Mouse (Mus musculus): ENCODE data around the gene Tspan3. TPM values are rescaled to one million over a fixed set of nuclear protein-coding genes. Genes with fewer than 3 reads are reported as not detected.

Tspan3 gene
- polyA plus RNA-seq, 1 experiment, result 320 TPM

DNA sequence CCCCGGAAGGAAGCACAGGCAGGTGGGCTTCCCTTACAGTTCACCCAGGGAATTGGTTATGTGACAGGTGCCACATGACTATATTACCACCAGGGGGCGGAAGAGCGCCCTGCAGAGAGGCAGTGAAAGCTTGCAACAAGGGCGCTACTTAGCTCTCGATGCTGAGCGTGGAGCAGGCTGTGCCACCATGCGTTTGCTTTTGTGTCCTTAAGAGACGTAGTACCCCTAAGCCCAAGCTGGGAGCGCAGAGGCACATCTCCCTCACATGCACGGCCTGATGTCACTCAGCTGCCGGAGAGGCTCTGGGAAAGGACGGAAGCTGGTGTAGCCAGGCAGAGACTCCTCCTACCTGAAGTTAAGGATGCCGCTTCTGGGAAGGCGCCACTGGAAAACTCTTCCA, 46.7 kb downstream of the Tspan3 start:
- peak; percentile 74 for DNase-seq
- TF ChIP-seq POLR2A (IDR thresholded peaks at IDR 0.05; ENCODE audit: low read depth, low read length) (no peak), CTCF (conservative IDR thresholded peaks at IDR 0.05; ENCODE audit: insufficient read depth, insufficient read length, low read depth, low read length) (peak; percentile 94)

GRCm38 (mm10) chr9:56118091-56118490, 47.2 kb downstream of the Tspan3 start:
- no peak overlapping the region for H3K4me3 ChIP-seq (ENCODE audit: insufficient read depth, low read depth, low read length)
- no peak overlapping the region for H3K27ac ChIP-seq (ENCODE audit: insufficient read depth, low read depth, low read length)
- 81% methylated on average over 5 of the region's 5 CpGs for WGBS
- TF ChIP-seq CTCF (conservative IDR thresholded peaks at IDR 0.05; ENCODE audit: insufficient read depth, insufficient read length, low read depth, low read length) (no peak), POLR2A (IDR thresholded peaks at IDR 0.05; ENCODE audit: low read depth, low read length) (no peak)
- H3K36me3 ChIP-seq (ENCODE audit: control insufficient read depth, insufficient read depth, low read length), result no peaks in the 10 kb centered on the region
- H3K27me3 ChIP-seq (replicated peaks; ENCODE audit: control insufficient read depth, insufficient read depth, low read length), result no peaks in the 10 kb centered on the region
- DNase-seq, result no peak
- 0 out of 2 replicates have a peak, but pooled peaks cover 2% of the 10 kb centered on the region for H3K4me1 ChIP-seq (ENCODE audit: control insufficient read depth, insufficient read depth, low read length)

More for the DNA sequence above, 46.7 kb downstream of the Tspan3 start:
- 0 out of 2 replicates have a peak, but pooled peaks cover 2% of the 10 kb centered on the region for H3K4me1 ChIP-seq (ENCODE audit: control insufficient read depth, insufficient read depth, low read length)
- peak overlapping the region; percentile 31 for H3K4me3 ChIP-seq (ENCODE audit: insufficient read depth, low read depth, low read length)
- no peaks in the 10 kb centered on the region for H3K36me3 ChIP-seq (ENCODE audit: control insufficient read depth, insufficient read depth, low read length)
- H3K27me3 ChIP-seq (replicated peaks; ENCODE audit: control insufficient read depth, insufficient read depth, low read length), result no peaks in the 10 kb centered on the region
- no peak overlapping the region for H3K27ac ChIP-seq (ENCODE audit: insufficient read depth, low read depth, low read length)
- WGBS, result 3% methylated on average over 14 of the region's 14 CpGs

DNA sequence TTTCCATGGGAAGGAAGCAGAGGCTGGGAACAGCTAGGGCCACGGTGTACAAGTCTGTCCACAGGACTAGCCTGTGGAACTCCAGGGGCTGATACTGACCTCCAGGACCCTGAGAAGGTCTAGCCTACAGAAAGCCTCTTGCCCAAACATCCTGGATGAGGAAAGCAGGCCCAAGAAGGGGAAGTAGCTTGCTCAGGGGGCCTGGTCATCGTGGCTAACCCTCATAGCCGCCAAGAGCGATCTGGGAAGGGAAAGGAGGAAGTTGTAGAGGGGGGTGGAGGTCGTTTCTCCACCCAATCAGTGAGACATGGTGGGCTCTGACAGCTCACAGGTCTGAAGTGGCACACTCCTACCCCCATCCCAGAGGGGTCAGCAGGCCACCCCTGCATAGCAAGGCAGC, 57.1 kb downstream of the Tspan3 start:
- Histone ChIP-seq H3K27ac (ENCODE audit: insufficient read depth, low read depth, low read length) (no peak overlapping the region), H3K36me3 (ENCODE audit: control insufficient read depth, insufficient read depth, low read length) (no peaks in the 10 kb centered on the region), H3K4me1 (ENCODE audit: control insufficient read depth, insufficient read depth, low read length) (no peaks in the 10 kb centered on the region), H3K27me3 (replicated peaks; ENCODE audit: control insufficient read depth, insufficient read depth, low read length) (no peaks in the 10 kb centered on the region), H3K4me3 (ENCODE audit: insufficient read depth, low read depth, low read length) (no peak overlapping the region)
- TF ChIP-seq POLR2A (IDR thresholded peaks at IDR 0.05; ENCODE audit: low read depth, low read length) (no peak), CTCF (conservative IDR thresholded peaks at IDR 0.05; ENCODE audit: insufficient read depth, insufficient read length, low read depth, low read length) (no peak)
- DNase-seq, result no peak
- WGBS, result 80% methylated on average over 5 of the region's 5 CpGs

DNA sequence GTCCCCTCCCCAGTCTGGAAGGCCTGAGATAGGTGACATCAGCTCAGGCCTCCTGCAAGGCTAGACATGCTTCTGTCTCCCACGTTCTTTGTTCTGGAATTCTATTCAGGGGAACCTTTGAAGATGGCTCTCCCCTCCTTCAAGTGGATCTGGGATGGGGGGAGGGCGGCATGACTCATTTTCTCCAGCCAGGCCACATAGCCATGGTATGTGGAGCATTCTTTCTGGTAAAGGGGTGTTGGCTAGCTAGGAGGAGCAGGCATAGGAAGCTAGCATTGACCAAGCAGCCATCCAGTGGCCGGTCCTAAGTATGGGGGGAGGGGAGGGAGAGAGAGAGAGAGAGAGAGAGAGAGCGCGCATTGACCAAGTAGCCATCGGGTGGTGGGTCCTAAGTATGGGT, 57.8 kb downstream of the Tspan3 start:
- Histone ChIP-seq H3K4me1 (ENCODE audit: control insufficient read depth, insufficient read depth, low read length) (no peaks in the 10 kb centered on the region), H3K27ac (ENCODE audit: insufficient read depth, low read depth, low read length) (no peak overlapping the region), H3K4me3 (ENCODE audit: insufficient read depth, low read depth, low read length) (no peak overlapping the region), H3K27me3 (replicated peaks; ENCODE audit: control insufficient read depth, insufficient read depth, low read length) (no peaks in the 10 kb centered on the region), H3K36me3 (ENCODE audit: control insufficient read depth, insufficient read depth, low read length) (no peaks in the 10 kb centered on the region)
- no peak for DNase-seq
- WGBS, result 86% methylated on average over 6 of the region's 6 CpGs
- no peak for TF ChIP-seq CTCF (conservative IDR thresholded peaks at IDR 0.05; ENCODE audit: insufficient read depth, insufficient read length, low read depth, low read length)
- no peak for TF ChIP-seq POLR2A (IDR thresholded peaks at IDR 0.05; ENCODE audit: low read depth, low read length)

- Histone ChIP-seq H3K27me3 (replicated peaks; ENCODE audit: control insufficient read depth, insufficient read depth, low read length) (no peaks in the 10 kb centered on the region), H3K27ac (ENCODE audit: insufficient read depth, low read depth, low read length) (no peak overlapping the region), H3K4me3 (ENCODE audit: insufficient read depth, low read depth, low read length) (no peak overlapping the region), H3K36me3 (ENCODE audit: control insufficient read depth, insufficient read depth, low read length) (no peaks in the 10 kb centered on the region), H3K4me1 (ENCODE audit: control insufficient read depth, insufficient read depth, low read length) (no peaks in the 10 kb centered on the region)
- 87% methylated on average over 6 of the region's 6 CpGs for WGBS
- no peak for TF ChIP-seq POLR2A (IDR thresholded peaks at IDR 0.05; ENCODE audit: low read depth, low read length)
- no peak for TF ChIP-seq CTCF (conservative IDR thresholded peaks at IDR 0.05; ENCODE audit: insufficient read depth, insufficient read length, low read depth, low read length)
- DNase-seq, result no peak
Observed at GRCm38 (mm10) chr9:56106274-56107072, 58.8 kb downstream of the Tspan3 start.

- DNase-seq, result no peak
- no peak overlapping the region for H3K4me3 ChIP-seq (ENCODE audit: insufficient read depth, low read depth, low read length)
- TF ChIP-seq CTCF (conservative IDR thresholded peaks at IDR 0.05; ENCODE audit: insufficient read depth, insufficient read length, low read depth, low read length), result no peak
- no peak for TF ChIP-seq POLR2A (IDR thresholded peaks at IDR 0.05; ENCODE audit: low read depth, low read length)
- WGBS, result 35% methylated on average over 7 of the region's 7 CpGs
- no peaks in the 10 kb centered on the region for H3K4me1 ChIP-seq (ENCODE audit: control insufficient read depth, insufficient read depth, low read length)
- no peaks in the 10 kb centered on the region for H3K36me3 ChIP-seq (ENCODE audit: control insufficient read depth, insufficient read depth, low read length)
- no peak overlapping the region for H3K27ac ChIP-seq (ENCODE audit: insufficient read depth, low read depth, low read length)
- H3K27me3 ChIP-seq (replicated peaks; ENCODE audit: control insufficient read depth, insufficient read depth, low read length), result no peaks in the 10 kb centered on the region
Observed at GRCm38 (mm10) chr9:56104921-56105320, 60.4 kb downstream of the Tspan3 start.

DNA sequence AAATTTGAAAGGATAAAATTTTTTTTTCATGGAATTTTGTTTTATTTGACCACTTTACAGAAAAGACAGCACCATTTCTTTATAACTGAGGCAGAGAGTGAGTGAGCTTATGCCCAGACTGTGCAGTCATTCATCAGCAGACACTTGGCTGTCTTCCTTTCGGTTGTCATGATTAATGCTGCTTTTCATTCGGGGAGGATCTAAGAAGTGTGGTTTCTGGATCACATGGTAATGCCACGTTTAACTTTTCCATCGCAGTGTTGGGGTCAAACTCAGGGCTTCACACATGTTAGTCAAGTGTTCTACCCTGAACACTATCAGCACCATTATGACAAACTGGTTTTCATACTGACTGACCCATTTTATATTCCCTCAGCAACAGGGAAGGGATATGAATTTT, 64.3 kb downstream of the Tspan3 start:
- Histone ChIP-seq H3K27me3 (replicated peaks; ENCODE audit: control insufficient read depth, insufficient read depth, low read length) (no peaks in the 10 kb centered on the region), H3K27ac (ENCODE audit: insufficient read depth, low read depth, low read length) (no peak overlapping the region), H3K4me3 (ENCODE audit: insufficient read depth, low read depth, low read length) (no peak overlapping the region), H3K36me3 (ENCODE audit: control insufficient read depth, insufficient read depth, low read length) (no peaks in the 10 kb centered on the region), H3K4me1 (ENCODE audit: control insufficient read depth, insufficient read depth, low read length) (no peaks in the 10 kb centered on the region)
- TF ChIP-seq POLR2A (IDR thresholded peaks at IDR 0.05; ENCODE audit: low read depth, low read length) (no peak), CTCF (conservative IDR thresholded peaks at IDR 0.05; ENCODE audit: insufficient read depth, insufficient read length, low read depth, low read length) (no peak)
- DNase-seq, result no peak
- 17% methylated on average over 4 of the region's 4 CpGs for WGBS

Data from kidney, adult 2 months (tissue).